Mouse (Mus musculus): ENCODE data around the gene Mus81.

- no peak for TF ChIP-seq CTCF (IDR thresholded peaks at IDR 0.05; ENCODE audit: borderline replicate concordance, extremely low read depth, insufficient read depth, insufficient read length)
- no peak for TF ChIP-seq POLR2A (IDR thresholded peaks at IDR 0.05; ENCODE audit: borderline replicate concordance, extremely low read depth, insufficient read depth, insufficient read length, poor library complexity, severe bottlenecking)
Observed at GRCm38 (mm10) chr19:5484496-5484895, 3.7 kb downstream of the Mus81 start.

Measured in brain, embryonic 14.5 days (tissue).